Mouse (Mus musculus) heart, postnatal 0 days (tissue): Measurements from ENCODE around the gene Tmem156. TPM values are rescaled to one million over a fixed set of nuclear protein-coding genes. Genes with fewer than 3 reads are reported as not detected.

Experiments used
- ATAC-seq: fragments of 200-750 bp; cut with Nextera tagmentation; 2 replicates; pipeline ENCODE4 v1.8.0; 2017; ENCODE audit warnings: low read depth, moderate number of reproducible peaks, moderate library complexity; ENCODE audit not compliant: insufficient read depth
- DNase-seq: peaks from one replicate; pipeline ENCODE4 v3.0.0-alpha.2; 2016; ENCODE audit warnings: low spot score
- H3K27ac ChIP-seq: fragments of 300-500 bp; sonication (generic); 2 replicates; pipeline ENCODE4 v1.5.1; 2014; ENCODE audit warnings: low read depth, mild to moderate bottlenecking
- H3K27me3 ChIP-seq: fragments of 300-500 bp; sonication (generic); 2 replicates; pipeline ENCODE4 v1.6.1; 2014; ENCODE audit warnings: low read length, mixed read lengths; ENCODE audit not compliant: control insufficient read depth, insufficient read depth
- H3K36me3 ChIP-seq: fragments of 300-500 bp; sonication (generic); replicated peaks from 2 replicates; pipeline ENCODE4 v1.6.1; 2014; ENCODE audit warnings: low read length, mixed read lengths; ENCODE audit not compliant: control insufficient read depth, insufficient read depth
- H3K4me1 ChIP-seq: fragments of 300-500 bp; sonication (generic); 2 replicates; pipeline ENCODE4 v1.6.1; 2014; ENCODE audit warnings: antibody characterized with exemption; ENCODE audit not compliant: control insufficient read depth, insufficient read depth
- H3K4me2 ChIP-seq: fragments of 300-500 bp; sonication (generic); 2 replicates; pipeline ENCODE4 v1.6.1; 2014; ENCODE audit warnings: low read depth, mild to moderate bottlenecking, low read length, moderate library complexity
- H3K4me3 ChIP-seq: fragments of 300-500 bp; sonication (generic); 2 replicates; pipeline ENCODE4 v1.5.1; 2014; ENCODE audit warnings: low read depth, low read length
- H3K9ac ChIP-seq: fragments of 300-500 bp; sonication (generic); replicated peaks from 2 replicates; pipeline ENCODE4 v1.6.1; 2014; ENCODE audit warnings: low read depth, low read length, mixed read lengths
- H3K9me3 ChIP-seq: fragments of 300-500 bp; sonication (generic); replicated peaks from 2 replicates; pipeline ENCODE4 v1.6.1; 2016; ENCODE audit warnings: low read length; ENCODE audit not compliant: control insufficient read depth
- CTCF ChIP-seq: IDR thresholded peaks from 2 replicates; pipeline ENCODE4 v1.5.1; 2016; ENCODE audit warnings: antibody characterized with exemption, control low read depth, low read depth
- EP300 ChIP-seq: IDR thresholded peaks from 2 replicates; pipeline ENCODE4 v1.6.1; 2016; ENCODE audit warnings: antibody characterized with exemption, low read depth
- WGBS: fragments of 180-500 bp; shearing (Covaris S2); extraction: QIAGEN DNeasy Blood & Tissue Kit; methylation state at CpG from one replicate; pipeline ENCODE4 v1.1.7; 2014; 5-methylcytosine and 5-hydroxymethylcytosine counted together
- polyA plus RNA-seq: library from polyadenylated mRNA; unstranded; fragments of >200 nt; fragmentation: Nextera tagmentation; extraction: Ambion mirVana; gene quantifications from 2 replicates; pipeline ENCODE4 v1.2.1, GENCODE M21; 2015
- total RNA-seq: library from RNA; depleted of rRNA; stranded (reverse); fragments of >200 nt; gene quantifications from 2 replicates; pipeline ENCODE4 v1.2.3, GENCODE M21; 2014; ENCODE audit warnings: low replicate concordance

Tmem156 gene
- total and polyA plus RNA-seq, 2 experiments from 2014 or later: 0.19 TPM; not detected in 1

DNA sequence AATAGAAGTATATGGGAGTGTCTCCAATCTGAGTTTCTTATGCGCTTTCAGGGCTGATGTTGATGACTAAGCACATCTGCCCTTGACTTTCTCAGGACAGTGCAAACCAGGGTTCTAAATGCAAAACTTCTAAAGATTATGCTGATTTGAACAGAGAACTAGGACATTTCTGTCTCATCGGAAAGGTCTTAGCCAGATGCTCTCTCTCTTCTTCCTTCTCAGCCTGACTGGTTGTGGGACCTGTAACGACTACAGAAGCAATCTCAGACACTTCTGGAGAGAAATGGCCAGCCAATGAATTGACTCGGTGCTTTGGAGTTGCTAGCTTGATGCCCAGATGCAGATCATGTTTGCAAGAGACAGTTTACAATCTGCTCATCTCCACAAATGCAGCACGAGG lies 42.1 kb downstream of the Tmem156 start:
- no peak overlapping the region for H3K4me3 ChIP-seq
- TF ChIP-seq EP300 (no peak), CTCF (no peak)
- WGBS: 82% methylated on average over 5 of the region's 5 CpGs
- no peak overlapping the region for H3K9ac ChIP-seq
- H3K4me1 ChIP-seq: no peaks in the 10 kb centered on the region
- ATAC-seq: no peak
- no peaks in the 10 kb centered on the region for H3K36me3 ChIP-seq
- H3K4me2 ChIP-seq: no peak overlapping the region
- DNase-seq: no peak
- H3K27me3 ChIP-seq: no peaks in the 10 kb centered on the region
- H3K9me3 ChIP-seq: no peaks in the 10 kb centered on the region
- H3K27ac ChIP-seq: no peak overlapping the region

DNA sequence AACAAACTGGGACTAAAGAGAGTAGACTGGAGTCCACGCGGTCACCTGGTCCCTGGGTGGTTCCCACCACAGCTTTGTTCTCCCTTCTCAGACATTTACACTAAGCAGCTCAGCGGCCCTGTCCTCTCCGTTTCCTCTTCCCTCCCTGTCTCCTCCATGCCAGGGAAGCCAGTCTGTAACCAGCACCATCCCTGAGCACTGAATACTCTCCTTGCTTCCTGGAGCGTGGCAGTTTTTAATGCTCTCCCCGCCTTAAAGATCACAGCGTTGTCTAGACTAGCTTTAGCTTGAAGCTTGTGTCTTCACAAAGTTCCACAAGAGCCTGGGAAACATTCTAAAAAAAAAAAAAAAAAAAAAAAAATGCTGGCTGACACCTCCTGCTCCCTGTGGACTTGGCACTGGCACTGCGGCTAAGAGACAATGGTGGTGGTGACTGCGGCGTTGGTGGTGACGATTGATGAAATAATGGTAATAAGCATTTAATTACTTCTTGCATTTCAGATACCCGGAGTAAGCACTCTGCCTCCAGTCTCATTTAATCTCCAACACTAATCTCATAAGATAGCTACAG lies 44.6 kb downstream of the Tmem156 start:
- no peak overlapping the region for H3K9ac ChIP-seq
- H3K36me3 ChIP-seq: no peaks in the 10 kb centered on the region
- DNase-seq (no peak), ATAC-seq (no peak)
- H3K4me1 ChIP-seq: no peaks in the 10 kb centered on the region
- H3K4me3 ChIP-seq: no peak overlapping the region
- WGBS: 63% methylated on average over 12 of the region's 12 CpGs
- H3K4me2 ChIP-seq: no peak overlapping the region
- no peaks in the 10 kb centered on the region for H3K27me3 ChIP-seq
- no peaks in the 10 kb centered on the region for H3K9me3 ChIP-seq
- TF ChIP-seq EP300: no peak
- TF ChIP-seq CTCF: no peak
- no peak overlapping the region for H3K27ac ChIP-seq

DNA sequence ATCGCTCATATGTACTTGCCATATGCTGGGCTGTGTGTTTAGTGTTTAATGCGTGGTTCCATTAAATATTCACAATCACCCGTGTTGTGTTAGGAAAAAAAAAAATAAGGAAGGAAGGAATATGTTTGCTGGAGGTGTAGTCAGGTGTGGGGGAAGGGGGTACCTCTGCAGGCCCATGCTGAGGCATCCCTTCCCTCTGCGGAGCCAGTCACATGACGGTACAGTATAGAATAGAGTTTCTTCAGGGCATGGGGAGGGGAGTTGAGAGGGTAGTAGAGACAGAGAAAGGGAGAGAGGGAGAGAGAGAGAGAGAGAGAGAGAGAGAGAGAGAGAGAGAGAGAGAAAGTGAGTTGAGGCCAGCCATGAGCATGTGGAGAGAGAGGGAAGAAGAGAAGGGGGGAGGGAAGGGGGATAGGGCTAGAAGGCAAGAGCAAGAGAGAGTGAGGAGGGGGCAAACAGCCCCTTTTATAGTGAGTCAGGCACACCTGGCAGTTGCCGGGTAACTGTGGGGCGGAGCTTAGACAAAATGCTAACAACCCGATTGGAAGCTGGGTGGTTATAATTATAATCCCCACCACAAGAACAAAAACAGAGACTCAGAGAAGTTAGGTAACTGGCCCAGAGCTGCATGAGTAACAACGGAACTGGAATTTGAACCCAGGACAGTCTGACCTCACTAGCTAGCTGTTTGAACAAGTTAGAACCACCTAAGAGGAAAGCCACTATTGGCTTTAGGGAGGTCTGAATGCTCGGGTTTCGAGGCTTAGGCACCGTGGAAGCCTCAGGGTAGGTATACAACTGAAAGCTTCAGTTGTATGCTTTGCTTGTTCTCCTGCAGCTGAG lies 45.3 kb downstream of the Tmem156 start:
- WGBS: 66% methylated on average over 12 of the region's 12 CpGs
- H3K36me3 ChIP-seq: no peaks in the 10 kb centered on the region
- ATAC-seq (no peak), DNase-seq (no peak)
- H3K9me3 ChIP-seq: no peaks in the 10 kb centered on the region
- no peaks in the 10 kb centered on the region for H3K4me1 ChIP-seq
- no peak overlapping the region for H3K9ac ChIP-seq
- H3K27ac ChIP-seq: no peak overlapping the region
- TF ChIP-seq CTCF: no peak
- TF ChIP-seq EP300: no peak
- H3K4me3 ChIP-seq: no peak overlapping the region
- no peaks in the 10 kb centered on the region for H3K27me3 ChIP-seq
- H3K4me2 ChIP-seq: no peak overlapping the region

DNA sequence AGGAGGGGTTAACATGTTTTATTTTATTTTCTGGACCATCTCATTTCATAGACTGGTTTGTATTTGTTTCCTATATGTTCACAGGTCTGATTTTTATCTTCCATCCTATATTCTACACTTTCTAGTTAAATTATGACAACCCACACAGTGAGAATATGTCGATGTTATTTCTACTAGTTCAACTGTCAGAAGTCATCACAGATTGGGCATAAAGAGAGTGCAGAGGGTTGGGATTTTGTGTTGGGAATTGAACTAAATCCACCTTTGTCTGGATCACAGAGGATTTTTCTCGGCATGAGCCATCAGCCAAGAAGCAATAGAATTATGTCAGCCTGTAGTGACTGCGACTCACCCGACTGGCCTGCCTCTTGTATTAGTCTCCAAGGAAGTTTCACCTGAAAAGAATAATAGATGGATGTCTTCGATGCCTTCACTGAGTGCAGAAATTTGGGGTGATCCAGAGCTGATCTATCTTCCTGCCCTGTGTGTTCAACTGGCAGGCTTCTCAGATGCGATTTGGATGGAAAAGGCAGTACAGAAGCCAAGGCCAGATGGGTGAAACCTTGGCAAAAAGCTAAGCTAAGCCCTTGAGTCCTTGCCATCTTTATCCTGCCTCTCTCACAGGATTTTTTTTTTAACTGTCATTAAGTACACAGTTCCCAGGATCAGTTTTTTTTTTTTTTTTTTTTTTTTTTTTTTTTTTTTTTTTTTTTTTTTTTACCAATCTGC lies 46.1 kb downstream of the Tmem156 start:
- H3K9ac ChIP-seq: no peak overlapping the region
- no peaks in the 10 kb centered on the region for H3K27me3 ChIP-seq
- H3K4me2 ChIP-seq: no peak overlapping the region
- H3K27ac ChIP-seq: no peak overlapping the region
- H3K9me3 ChIP-seq: no peaks in the 10 kb centered on the region
- no peaks in the 10 kb centered on the region for H3K36me3 ChIP-seq
- 92% methylated on average over 6 of the region's 6 CpGs for WGBS
- H3K4me1 ChIP-seq: no peaks in the 10 kb centered on the region
- H3K4me3 ChIP-seq: no peak overlapping the region
- no peak for DNase-seq
- no peak for TF ChIP-seq CTCF
- no peak for TF ChIP-seq EP300
- no peak for ATAC-seq

DNA sequence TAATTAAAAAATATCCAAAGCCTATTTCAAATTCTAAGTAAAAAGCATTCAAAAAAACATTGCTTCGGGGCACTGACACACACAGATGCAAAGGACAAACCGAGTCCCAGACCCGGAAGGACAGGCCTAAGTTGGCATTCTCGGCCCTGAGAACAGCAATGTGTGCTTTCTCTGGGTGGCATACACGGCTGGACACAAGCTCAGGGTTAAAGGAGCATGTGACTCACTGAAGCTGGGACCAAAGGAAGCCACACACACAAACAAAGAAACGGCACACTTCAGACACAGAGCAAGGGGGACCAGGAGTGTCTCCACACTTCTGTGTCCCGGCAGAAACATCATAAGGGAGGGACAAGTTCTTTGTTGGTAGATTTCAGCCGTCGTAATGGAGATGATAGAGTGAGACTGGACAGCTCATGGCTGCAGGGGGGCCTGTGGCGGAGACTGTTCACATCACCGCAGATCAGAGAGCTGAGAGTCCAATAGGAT lies 48.5 kb downstream of the Tmem156 start:
- no peak overlapping the region for H3K4me3 ChIP-seq
- H3K27ac ChIP-seq: no peak overlapping the region
- no peak overlapping the region for H3K9ac ChIP-seq
- no peaks in the 10 kb centered on the region for H3K36me3 ChIP-seq
- H3K4me1 ChIP-seq: peaks cover 4% of the 10 kb centered on the region; the same call in 1 of the 2 replicates
- H3K9me3 ChIP-seq: no peaks in the 10 kb centered on the region
- 65% methylated on average over 11 of the region's 11 CpGs for WGBS
- H3K4me2 ChIP-seq: no peak overlapping the region
- TF ChIP-seq EP300: no peak
- TF ChIP-seq CTCF: no peak
- H3K27me3 ChIP-seq: no peaks in the 10 kb centered on the region
- no peak for ATAC-seq
- no peak for DNase-seq
